Comparison of ENCODE assay signal across 8 mouse cellular contexts in the genomic region with DNA sequence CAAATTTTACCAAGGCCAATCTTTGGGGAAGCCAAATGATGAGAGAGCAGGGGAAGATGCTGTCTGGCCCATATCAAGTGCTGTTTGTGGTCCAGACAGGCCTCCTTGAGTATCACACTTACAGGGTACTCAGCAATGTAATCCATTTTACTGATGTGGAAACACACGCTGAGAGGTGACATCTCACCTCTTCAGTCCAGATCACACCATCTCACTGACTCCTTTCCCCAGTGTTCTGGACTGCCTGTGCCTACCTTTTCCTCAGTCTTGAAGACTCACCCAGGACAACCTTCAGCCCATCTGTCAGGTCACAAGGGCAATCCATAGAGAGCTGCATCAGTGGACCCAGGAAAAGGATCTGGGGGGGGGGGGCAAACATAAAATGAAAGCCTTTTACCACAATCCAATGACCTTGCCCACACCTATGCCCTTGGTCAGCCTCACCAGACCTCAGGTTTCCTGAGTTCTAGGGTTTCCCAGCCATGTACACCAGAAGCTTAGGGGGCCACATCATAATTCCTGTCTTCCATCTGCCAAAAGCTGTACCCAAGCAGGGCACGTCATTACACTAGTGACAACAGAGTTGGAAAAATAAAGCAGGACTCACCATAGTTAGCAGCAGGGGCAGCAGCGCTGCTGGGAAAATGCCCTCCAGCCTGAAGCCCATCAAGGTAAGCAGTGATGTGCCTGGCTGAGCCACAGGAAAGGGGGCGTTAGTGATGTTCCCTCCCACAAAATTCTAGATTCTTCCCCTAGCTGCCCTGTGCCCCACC. TPM values are rescaled to one million over a fixed set of nuclear protein-coding genes. Genes with fewer than 3 reads are reported as not detected.
DNase-seq lines count a peak whose midpoint lies in the region; ATAC-seq and TF ChIP-seq lines count a peak whose summit lies in the region.

No protein-coding gene starts in this region.

- peaks cover 44% of the 10 kb centered on the region for H3K36me3 ChIP-seq in embryonic facial prominence, embryonic 13.5 days
- peaks cover 5% of the 10 kb centered on the region; the same call in 1 of the 2 replicates for H3K36me3 ChIP-seq in intestine, embryonic 16.5 days (ENCODE audit: control insufficient read depth, insufficient read depth, low read length)
- peaks cover 41% of the 10 kb centered on the region for H3K36me3 ChIP-seq in neural tube, embryonic 12.5 days

- H3K4me3 ChIP-seq in layer of hippocampus, adult 2 months: peak overlapping the region; percentile 94
- peak overlapping the region; percentile 96 for H3K4me3 ChIP-seq in embryonic facial prominence, embryonic 13.5 days
- H3K4me3 ChIP-seq in intestine, embryonic 16.5 days (ENCODE audit: low read length): peak overlapping the region; percentile 87
- peak overlapping the region; percentile 82 for H3K4me3 ChIP-seq in neural tube, embryonic 12.5 days

- no peaks in the 10 kb centered on the region for H3K27me3 ChIP-seq in embryonic facial prominence, embryonic 13.5 days
- H3K27me3 ChIP-seq in intestine, embryonic 16.5 days (replicated peaks; ENCODE audit: control insufficient read depth, insufficient read depth, low read length): no peaks in the 10 kb centered on the region
- no peaks in the 10 kb centered on the region for H3K27me3 ChIP-seq in neural tube, embryonic 12.5 days (replicated peaks)

- 30% methylated on average over 4 of the region's 4 CpGs for WGBS in embryonic facial prominence, embryonic 13.5 days
- 26% methylated on average over 4 of the region's 4 CpGs for WGBS in intestine, embryonic 16.5 days
- 36% methylated on average over 4 of the region's 4 CpGs for WGBS in neural tube, embryonic 12.5 days

- H3K9me3 ChIP-seq in embryonic facial prominence, embryonic 13.5 days: no peaks in the 10 kb centered on the region
- no peaks in the 10 kb centered on the region for H3K9me3 ChIP-seq in intestine, embryonic 16.5 days (ENCODE audit: control insufficient read depth, low read length)
- no peaks in the 10 kb centered on the region for H3K9me3 ChIP-seq in neural tube, embryonic 12.5 days

- TF ChIP-seq CTCF in layer of hippocampus, adult 2 months (conservative IDR thresholded peaks at IDR 0.05): no peak

- peak overlapping the region; percentile 96 for H3K27ac ChIP-seq in layer of hippocampus, adult 2 months
- H3K27ac ChIP-seq in embryonic facial prominence, embryonic 13.5 days: peak overlapping the region; percentile 94
- peak overlapping the region; percentile 86; the same call in 1 of the 2 replicates for H3K27ac ChIP-seq in intestine, embryonic 16.5 days (ENCODE audit: low read length)
- 0 out of 2 replicates have a peak overlapping the region, but pooled peaks have one; percentile 3 for H3K27ac ChIP-seq in neural tube, embryonic 12.5 days

- no peak for ATAC-seq in embryonic facial prominence, embryonic 13.5 days (ENCODE audit: insufficient number of reproducible peaks, insufficient read depth, low FRiP score, low TSS enrichment, low read depth)
- ATAC-seq in intestine, embryonic 16.5 days: no peak
- no peak for ATAC-seq in neural tube, embryonic 12.5 days (ENCODE audit: low FRiP score, low read depth)

- peaks cover 31% of the 10 kb centered on the region for H3K4me1 ChIP-seq in embryonic facial prominence, embryonic 13.5 days
- peaks cover 12% of the 10 kb centered on the region for H3K4me1 ChIP-seq in intestine, embryonic 16.5 days (ENCODE audit: control insufficient read depth, insufficient read depth, low read length)
- H3K4me1 ChIP-seq in neural tube, embryonic 12.5 days: peaks cover 20% of the 10 kb centered on the region

- no peak for DNase-seq in layer of hippocampus, adult 2 months (ENCODE audit: low spot score in 2 of 2)
- no peak for DNase-seq in layer of hippocampus, adult 9-11 months
- DNase-seq in layer of hippocampus, adult 11-12 months (ENCODE audit: low spot score): no peak
- DNase-seq in spleen, postnatal 10 days (ENCODE audit: low spot score in 2 of 2): no peak
- no peak for DNase-seq in kidney, postnatal 14 days

- peak overlapping the region; percentile 76 for H3K4me2 ChIP-seq in embryonic facial prominence, embryonic 13.5 days
- peak overlapping the region; percentile 73 for H3K4me2 ChIP-seq in intestine, embryonic 16.5 days (ENCODE audit: low read depth, low read length)
- H3K4me2 ChIP-seq in neural tube, embryonic 12.5 days (replicated peaks): peak overlapping the region; percentile 80

- H3K9ac ChIP-seq in embryonic facial prominence, embryonic 13.5 days: peak overlapping the region; percentile 97
- peak overlapping the region; percentile 95 for H3K9ac ChIP-seq in intestine, embryonic 16.5 days (ENCODE audit: low read depth, low read length)
- peak overlapping the region; percentile 89 for H3K9ac ChIP-seq in neural tube, embryonic 12.5 days

RNA-seq across cellular contexts. Expression of gene Rce1, which starts 0.8 kb away (rescaled TPM):
- 10 to 100 TPM; 19.1 to 22.8 TPM for total RNA-seq in layer of hippocampus, adult 2 months (2021)
- 62.5 and 66.6 TPM in 2 replicates for polyA plus RNA-seq in embryonic facial prominence, embryonic 13.5 days (2015; fragmentation: Nextera tagmentation; extraction: Ambion mirVana)
- polyA plus RNA-seq in intestine, embryonic 16.5 days (2015; fragmentation: Nextera tagmentation; extraction: Ambion mirVana): 66.0 and 69.2 TPM in 2 replicates
- polyA plus RNA-seq in neural tube, embryonic 12.5 days (2016; fragmentation: Nextera tagmentation; extraction: Ambion mirVana): 56.1 and 60.5 TPM in 2 replicates

RNA-seq across cellular contexts. Expression of gene Lrfn4, which starts 9.1 kb away (rescaled TPM):
- total RNA-seq in layer of hippocampus, adult 2 months (2021): 10 to 100 TPM; 32.8 to 34.6 TPM
- 8.7 and 9.9 TPM in 2 replicates for polyA plus RNA-seq in embryonic facial prominence, embryonic 13.5 days (2015; fragmentation: Nextera tagmentation; extraction: Ambion mirVana)
- 2.7 and 4.0 TPM in 2 replicates for polyA plus RNA-seq in intestine, embryonic 16.5 days (2015; fragmentation: Nextera tagmentation; extraction: Ambion mirVana)
- 15.6 and 17.9 TPM in 2 replicates for polyA plus RNA-seq in neural tube, embryonic 12.5 days (2016; fragmentation: Nextera tagmentation; extraction: Ambion mirVana)

Comparison
In these comparisons a context has a peak if more than half of its experiments do, and no peak if none do; other contexts are left out.
1. H3K27ac ChIP-seq: peak in every context shown above with its lines; median percentile 96 in layer of hippocampus, adult 2 months; 94 in embryonic facial prominence, embryonic 13.5 days; 86 in intestine, embryonic 16.5 days; 3 in neural tube, embryonic 12.5 days.